ENCODE assay signal across 29 mouse cellular contexts in genomic region chr2:13738704-13739103, GRCm38 (mm10). TPM values are rescaled to one million over a fixed set of nuclear protein-coding genes. Genes with fewer than 3 reads are reported as not detected.
DNase-seq lines count a peak whose midpoint lies in the region; ATAC-seq and TF ChIP-seq lines count a peak whose summit lies in the region.
"Had no signal": no experiment of that assay in that cellular context is flagged by ENCODE, and none has a peak within 500 bp of the region (broad histone marks: within the 10 kb centered on the region; RNA-seq: fewer than 3 reads in every experiment).

No protein-coding gene starts in this region.

- in situ Hi-C loops in ES-E14 (cut with MboI; ENCODE audit: low sequenced_read_pairs in 2 of 2, unreplicated experiment in 2 of 2): no loop called here

- no peaks in the 10 kb centered on the region for H3K4me1 ChIP-seq in forebrain, embryonic 14.5 days (ENCODE audit: control insufficient read depth, insufficient read depth, low read length)
- H3K4me1 ChIP-seq in forebrain, embryonic 10.5 days: no peaks in the 10 kb centered on the region
- H3K4me1 ChIP-seq in midbrain, embryonic 13.5 days (replicated peaks): no peaks in the 10 kb centered on the region
- no peaks in the 10 kb centered on the region for H3K4me1 ChIP-seq in midbrain, postnatal 0 days (ENCODE audit: insufficient read depth, low read length)
- H3K4me1 ChIP-seq in ES-E14 (ENCODE audit: control insufficient read depth in 2 of 2, insufficient read depth in 2 of 2, low read length in 2 of 2, poor library complexity in 1 of 2): no peaks in the 10 kb centered on the region
- no peaks in the 10 kb centered on the region for H3K4me1 ChIP-seq in kidney, embryonic 14.5 days (ENCODE audit: control insufficient read depth, insufficient read depth, low read length)
- H3K4me1 ChIP-seq: embryonic facial prominence, embryonic 10.5 days; embryonic facial prominence, embryonic 15.5 days; heart, embryonic 12.5 days; limb, embryonic 10.5 days; limb, embryonic 15.5 days; liver, embryonic 13.5 days; neural tube, embryonic 15.5 days had no signal

- peak; percentile 60; the same call in 1 of the 2 replicates for ATAC-seq in forebrain, embryonic 14.5 days
- peak; percentile 65; the same call in 1 of the 2 replicates for ATAC-seq in midbrain, embryonic 13.5 days
- no peak for ATAC-seq in midbrain, postnatal 0 days (ENCODE audit: low FRiP score)
- ATAC-seq in kidney, embryonic 14.5 days (ENCODE audit: low FRiP score, low TSS enrichment): no peak
- ATAC-seq: activated CD4-positive, CD25-positive, alpha-beta regulatory T cell, adult 4 months; hindbrain, embryonic 16.5 days had no signal

- no peaks in the 10 kb centered on the region for H3K27me3 ChIP-seq in forebrain, embryonic 14.5 days (replicated peaks; ENCODE audit: control insufficient read depth, insufficient read depth, low read length)
- H3K27me3 ChIP-seq in forebrain, embryonic 10.5 days (ENCODE audit: poor library complexity, severe bottlenecking): no peaks in the 10 kb centered on the region
- no peaks in the 10 kb centered on the region for H3K27me3 ChIP-seq in midbrain, embryonic 13.5 days
- H3K27me3 ChIP-seq in midbrain, postnatal 0 days (ENCODE audit: insufficient read depth, low read length): no peaks in the 10 kb centered on the region
- H3K27me3 ChIP-seq in kidney, embryonic 14.5 days (ENCODE audit: control insufficient read depth, insufficient read depth, low read length): no peaks in the 10 kb centered on the region
- H3K27me3 ChIP-seq: embryonic facial prominence, embryonic 15.5 days; heart, embryonic 12.5 days; limb, embryonic 15.5 days; liver, embryonic 13.5 days; neural tube, embryonic 15.5 days had no signal

- no peak overlapping the region for H3K4me3 ChIP-seq in forebrain, embryonic 14.5 days (ENCODE audit: low read depth, low read length)
- H3K4me3 ChIP-seq in forebrain, embryonic 10.5 days: no peak overlapping the region
- no peak overlapping the region for H3K4me3 ChIP-seq in midbrain, embryonic 13.5 days (replicated peaks)
- H3K4me3 ChIP-seq in midbrain, postnatal 0 days (ENCODE audit: low read depth, low read length): no peak overlapping the region
- H3K4me3 ChIP-seq in ES-E14 (ENCODE audit: insufficient read depth in 1 of 2, low read depth in 1 of 2, low read length in 2 of 2, poor library complexity in 1 of 2, severe bottlenecking in 1 of 2): no peak overlapping the region
- H3K4me3 ChIP-seq in kidney, embryonic 14.5 days (ENCODE audit: low read length): no peak overlapping the region
- H3K4me3 ChIP-seq: embryonic facial prominence, embryonic 10.5 days; embryonic facial prominence, embryonic 15.5 days; heart, adult 2 months; heart, embryonic 12.5 days; layer of hippocampus, adult 2 months; limb, embryonic 10.5 days; limb, embryonic 15.5 days; liver, embryonic 13.5 days; neural tube, embryonic 15.5 days had no signal

- TF ChIP-seq CTCF in midbrain, postnatal 0 days (IDR thresholded peaks at IDR 0.05): no peak

- no peak overlapping the region for H3K9ac ChIP-seq in forebrain, embryonic 14.5 days (ENCODE audit: low read length)
- no peak overlapping the region for H3K9ac ChIP-seq in midbrain, embryonic 13.5 days (replicated peaks)
- H3K9ac ChIP-seq in midbrain, postnatal 0 days (replicated peaks; ENCODE audit: low read length, poor library complexity, severe bottlenecking): no peak overlapping the region
- H3K9ac ChIP-seq in ES-E14 (ENCODE audit: insufficient read depth, low read depth, low read length, poor library complexity, severe bottlenecking): no peak overlapping the region
- H3K9ac ChIP-seq in kidney, embryonic 14.5 days (ENCODE audit: low read depth, low read length): no peak overlapping the region
- H3K9ac ChIP-seq: embryonic facial prominence, embryonic 15.5 days; heart, embryonic 12.5 days; limb, embryonic 15.5 days; liver, embryonic 13.5 days; neural tube, embryonic 15.5 days had no signal

- 47% methylated on average over 7 of the region's 7 CpGs for WGBS in forebrain, embryonic 14.5 days
- 84% methylated on average over 7 of the region's 7 CpGs for WGBS in forebrain, embryonic 10.5 days
- 64% methylated on average over 7 of the region's 7 CpGs for WGBS in midbrain, embryonic 13.5 days
- WGBS in midbrain, postnatal 0 days: 57% methylated on average over 7 of the region's 7 CpGs
- WGBS in kidney, embryonic 14.5 days: 32% methylated on average over 7 of the region's 7 CpGs

- H3K4me2 ChIP-seq in forebrain, embryonic 14.5 days (ENCODE audit: low read length): no peak overlapping the region
- H3K4me2 ChIP-seq in midbrain, embryonic 13.5 days (replicated peaks): no peak overlapping the region
- no peak overlapping the region for H3K4me2 ChIP-seq in midbrain, postnatal 0 days (ENCODE audit: low read depth, low read length, poor library complexity, severe bottlenecking)
- no peak overlapping the region for H3K4me2 ChIP-seq in kidney, embryonic 14.5 days (replicated peaks; ENCODE audit: low read depth, low read length)
- H3K4me2 ChIP-seq: embryonic facial prominence, embryonic 15.5 days; heart, embryonic 12.5 days; limb, embryonic 15.5 days; liver, embryonic 13.5 days; neural tube, embryonic 15.5 days had no signal

- H3K9me3 ChIP-seq in forebrain, embryonic 14.5 days (replicated peaks; ENCODE audit: control insufficient read depth, low read length): no peaks in the 10 kb centered on the region
- no peaks in the 10 kb centered on the region for H3K9me3 ChIP-seq in forebrain, embryonic 10.5 days
- no peaks in the 10 kb centered on the region for H3K9me3 ChIP-seq in midbrain, embryonic 13.5 days
- no peaks in the 10 kb centered on the region for H3K9me3 ChIP-seq in midbrain, postnatal 0 days (ENCODE audit: low read length)
- no peaks in the 10 kb centered on the region for H3K9me3 ChIP-seq in ES-E14 (ENCODE audit: control insufficient read depth, insufficient read depth, low read depth, low read length)
- no peaks in the 10 kb centered on the region for H3K9me3 ChIP-seq in kidney, embryonic 14.5 days (ENCODE audit: control insufficient read depth, low read length)
- H3K9me3 ChIP-seq: embryonic facial prominence, embryonic 10.5 days; embryonic facial prominence, embryonic 15.5 days; heart, embryonic 12.5 days; limb, embryonic 10.5 days; limb, embryonic 15.5 days; liver, embryonic 13.5 days; neural tube, embryonic 15.5 days had no signal

- peak; percentile 54 for DNase-seq in forebrain, embryonic 14.5 days (ENCODE audit: low spot score)
- DNase-seq in forebrain, embryonic 10.5 days (ENCODE audit: extremely low spot score, low spot score): no peak
- DNase-seq in midbrain, postnatal 0 days (ENCODE audit: low spot score): no peak
- peak; percentile 15 for DNase-seq in ES-E14 (ENCODE audit: low read depth, low spot score)
- DNase-seq in brain, adult 2 months (ENCODE audit: low read depth, low spot score): peak; percentile 50
- DNase-seq in layer of hippocampus, postnatal 14 days (ENCODE audit: low spot score in 2 of 2): no peak
- DNase-seq: adrenal gland, adult 8-10 months; cerebellum, adult 11 months; cerebellum, postnatal 10 days; heart, adult 2 months; kidney, adult 18-20 months; kidney, postnatal 36 days; liver, embryonic 13.5 days; lung, adult 2 months; lung, postnatal 10 days; thymus, adult 2 months; thymus, postnatal 36 days had no signal

- no peaks in the 10 kb centered on the region for H3K36me3 ChIP-seq in forebrain, embryonic 14.5 days (ENCODE audit: control insufficient read depth, insufficient read depth, low read length)
- H3K36me3 ChIP-seq in forebrain, embryonic 10.5 days (replicated peaks): no peaks in the 10 kb centered on the region
- no peaks in the 10 kb centered on the region for H3K36me3 ChIP-seq in midbrain, embryonic 13.5 days
- H3K36me3 ChIP-seq in midbrain, postnatal 0 days (ENCODE audit: insufficient read depth, low read length): no peaks in the 10 kb centered on the region
- no peaks in the 10 kb centered on the region for H3K36me3 ChIP-seq in ES-E14 (ENCODE audit: control insufficient read depth, insufficient read depth, low read length, poor library complexity, severe bottlenecking)
- no peaks in the 10 kb centered on the region for H3K36me3 ChIP-seq in kidney, embryonic 14.5 days (ENCODE audit: control insufficient read depth, insufficient read depth, low read length)
- H3K36me3 ChIP-seq: embryonic facial prominence, embryonic 10.5 days; embryonic facial prominence, embryonic 15.5 days; heart, embryonic 12.5 days; limb, embryonic 10.5 days; limb, embryonic 15.5 days; liver, embryonic 13.5 days; neural tube, embryonic 15.5 days had no signal

- no peak overlapping the region for H3K27ac ChIP-seq in forebrain, embryonic 14.5 days (ENCODE audit: low read depth, low read length)
- no peak overlapping the region for H3K27ac ChIP-seq in forebrain, embryonic 10.5 days
- no peak overlapping the region for H3K27ac ChIP-seq in midbrain, embryonic 13.5 days
- no peak overlapping the region for H3K27ac ChIP-seq in midbrain, postnatal 0 days (ENCODE audit: low read depth, low read length)
- H3K27ac ChIP-seq in ES-E14 (ENCODE audit: insufficient read depth, low read depth, low read length, poor library complexity, severe bottlenecking): no peak overlapping the region
- H3K27ac ChIP-seq in kidney, embryonic 14.5 days (ENCODE audit: low read depth, low read length): no peak overlapping the region
- H3K27ac ChIP-seq: embryonic facial prominence, embryonic 10.5 days; embryonic facial prominence, embryonic 15.5 days; heart, adult 2 months; layer of hippocampus, adult 2 months; limb, embryonic 10.5 days; limb, embryonic 15.5 days; liver, embryonic 13.5 days; macrophage; neural tube, embryonic 15.5 days had no signal

TF ChIP-seq in ES-E14, 5 proteins besides CTCF, POLR2A, EP300 and RAD21:
- no peak for TF ChIP-seq ZNF384 (IDR thresholded peaks at IDR 0.05; ENCODE audit: low read depth, low read length)

RNA-seq across cellular contexts. Expression of gene St8sia6, which starts 55.2 kb away (rescaled TPM):
- polyA plus RNA-seq in forebrain, embryonic 14.5 days (2014; fragmentation: Nextera tagmentation; extraction: Ambion mirVana): 0.42 and 0.90 TPM in 2 replicates
- 0.37 and 0.69 TPM in 2 replicates for polyA plus RNA-seq in forebrain, embryonic 10.5 days (2016; fragmentation: Nextera tagmentation; extraction: Ambion mirVana)
- 0.36 and 0.55 TPM in 2 replicates for polyA plus RNA-seq in midbrain, embryonic 13.5 days (2015; fragmentation: Nextera tagmentation; extraction: Ambion mirVana)
- total RNA-seq in midbrain, postnatal 0 days (2014; rRNA removed): 2.1 and 2.6 TPM in 2 replicates
- polyA plus RNA-seq in midbrain, postnatal 0 days (2015; fragmentation: Nextera tagmentation; extraction: Ambion mirVana): 3.4 TPM in 2 replicates
- total RNA-seq in ES-E14 (2012; rRNA removed): 1.1 and 2.1 TPM in 2 replicates
- 1 to 10 TPM; 3.3 to 3.4 TPM for total RNA-seq in layer of hippocampus, postnatal 14 days (2021)
- 2.4 and 4.5 TPM in 2 replicates for polyA plus RNA-seq in kidney, embryonic 14.5 days (2014; fragmentation: Nextera tagmentation; extraction: Ambion mirVana)
- polyA plus RNA-seq: liver, embryonic 13.5 days had no signal

Comparison
In these comparisons a context has a peak if more than half of its experiments do, and no peak if none do; other contexts are left out.
1. ATAC-seq: peak in forebrain, embryonic 14.5 days (single experiment) and midbrain, embryonic 13.5 days (single experiment); none in midbrain, postnatal 0 days (single experiment) and kidney, embryonic 14.5 days (single experiment).
2. DNase-seq: peak in forebrain, embryonic 14.5 days (single experiment), ES-E14 (single experiment) and brain, adult 2 months (single experiment); none in forebrain, embryonic 10.5 days (single experiment), midbrain, postnatal 0 days (single experiment) and layer of hippocampus, postnatal 14 days (0 of 2).